Mouse (Mus musculus): ENCODE measurements around the gene Ythdc1. TPM values are rescaled to one million over a fixed set of nuclear protein-coding genes. Genes with fewer than 3 reads are reported as not detected.
"Not testable (repeated sequence)": the region's sequence is repeated elsewhere in the genome, so short reads cannot be mapped to it uniquely, and the experiment has no call there.

Gene Ythdc1
- polyA plus RNA-seq, 1 experiment, result 15.0 TPM

DNA sequence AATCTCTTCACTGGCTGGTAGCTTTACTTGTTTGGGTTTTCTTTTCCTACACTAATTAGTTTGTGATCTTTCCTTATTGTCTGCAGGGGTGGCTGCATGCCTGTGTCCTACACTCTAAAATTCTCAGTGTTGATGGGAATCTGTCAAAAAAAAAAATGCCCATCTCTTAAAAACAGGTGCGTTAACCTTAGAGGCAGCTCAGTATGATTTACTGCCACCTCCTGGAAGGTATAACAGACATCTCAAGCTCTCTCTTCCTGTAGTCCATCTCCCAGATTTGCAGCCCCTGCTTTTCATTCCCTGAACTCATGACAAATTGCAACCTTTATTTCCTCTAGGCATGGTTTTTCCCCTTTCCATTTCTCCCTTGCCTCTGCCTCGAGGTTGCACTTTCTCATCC, 14.1 kb upstream of the Ythdc1 start:
- H3K79me2 ChIP-seq (ENCODE audit: control insufficient read depth, insufficient read depth), result no peaks in the 10 kb centered on the region
- H3K4me2 ChIP-seq (ENCODE audit: low read depth), result no peak overlapping the region
- no peak overlapping the region for H3K4me3 ChIP-seq
- no peaks in the 10 kb centered on the region for H3K27me3 ChIP-seq (ENCODE audit: control insufficient read depth, insufficient read depth, insufficient read length)
- no peak overlapping the region for H3ac ChIP-seq (ENCODE audit: control insufficient read depth, insufficient read length)
- no peak for TF ChIP-seq TCF3 (IDR thresholded peaks at IDR 0.05; ENCODE audit: insufficient read length, low read depth)
- no peak for TF ChIP-seq POLR2AphosphoS2 (IDR thresholded peaks at IDR 0.05; ENCODE audit: insufficient read length, low read depth)
- no peak for TF ChIP-seq MYOG (IDR thresholded peaks at IDR 0.05; ENCODE audit: control insufficient read depth in 1 of 3, insufficient read depth in 1 of 3, insufficient read length in 2 of 3, low read depth in 2 of 3)
- TF ChIP-seq CEBPB (IDR thresholded peaks at IDR 0.05; ENCODE audit: insufficient read depth, poor library complexity, severe bottlenecking), result no peak
- TF ChIP-seq MAX (IDR thresholded peaks at IDR 0.05; ENCODE audit: low read depth), result no peak
- TF ChIP-seq MYOD1 (IDR thresholded peaks at IDR 0.05; ENCODE audit: control insufficient read depth in 1 of 3, insufficient read length in 2 of 3, low read depth in 2 of 3), result no peak
- no peak for TF ChIP-seq USF1 (IDR thresholded peaks at IDR 0.05; ENCODE audit: low read depth)
- TF ChIP-seq REST (IDR thresholded peaks at IDR 0.05; ENCODE audit: insufficient read depth, insufficient read length), result no peak
- TF ChIP-seq E2F4 (IDR thresholded peaks at IDR 0.05; ENCODE audit: insufficient read depth), result no peak
- no peak for TF ChIP-seq TCF12 (IDR thresholded peaks at IDR 0.05; ENCODE audit: insufficient read depth, poor library complexity, severe bottlenecking)
- H3K36me3 ChIP-seq (ENCODE audit: control insufficient read depth, insufficient read depth), result no peaks in the 10 kb centered on the region

DNA sequence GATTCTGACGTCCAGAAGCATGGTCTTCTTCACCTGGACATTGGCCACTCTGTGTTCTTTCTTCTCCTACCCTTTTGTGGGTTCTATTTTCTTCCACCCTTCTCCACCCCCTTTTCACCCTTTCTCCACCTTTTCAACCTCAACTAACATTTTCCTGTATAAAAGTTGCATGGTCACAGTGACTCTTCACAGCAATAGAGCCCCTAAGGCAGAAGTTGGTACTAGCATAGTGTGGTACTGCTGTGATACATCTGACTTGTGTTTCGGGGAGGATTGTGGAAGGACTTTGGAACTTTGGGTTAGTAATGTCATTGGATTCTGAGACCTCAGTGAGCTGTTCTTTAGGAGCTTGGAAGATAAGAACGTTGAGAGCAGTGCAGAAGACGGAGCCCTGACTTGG, 11.8 kb upstream of the Ythdc1 start:
- Histone ChIP-seq H3K36me3 (ENCODE audit: control insufficient read depth, insufficient read depth) (no peaks in the 10 kb centered on the region), H3K4me2 (ENCODE audit: low read depth) (no peak overlapping the region), H3K79me2 (ENCODE audit: control insufficient read depth, insufficient read depth) (no peaks in the 10 kb centered on the region), H3ac (ENCODE audit: control insufficient read depth, insufficient read length) (no peak overlapping the region), H3K27me3 (ENCODE audit: control insufficient read depth, insufficient read depth, insufficient read length) (no peaks in the 10 kb centered on the region), H3K4me3 (no peak overlapping the region)
- TF ChIP-seq SRF (IDR thresholded peaks at IDR 0.05; ENCODE audit: control insufficient read depth, insufficient read length, low read depth) (no peak), POLR2A (IDR thresholded peaks at IDR 0.05; ENCODE audit: insufficient read length, low read depth) (no peak), MYOD1 (IDR thresholded peaks at IDR 0.05; ENCODE audit: control insufficient read depth in 1 of 3, insufficient read length in 2 of 3, low read depth in 2 of 3) (no peak), E2F4 (IDR thresholded peaks at IDR 0.05; ENCODE audit: insufficient read depth) (no peak), TCF12 (IDR thresholded peaks at IDR 0.05; ENCODE audit: insufficient read depth, poor library complexity, severe bottlenecking) (no peak), CEBPB (IDR thresholded peaks at IDR 0.05; ENCODE audit: insufficient read depth, poor library complexity, severe bottlenecking) (no peak), USF1 (IDR thresholded peaks at IDR 0.05; ENCODE audit: low read depth) (no peak), REST (IDR thresholded peaks at IDR 0.05; ENCODE audit: insufficient read depth, insufficient read length) (no peak), TCF3 (IDR thresholded peaks at IDR 0.05; ENCODE audit: insufficient read length, low read depth) (no peak), POLR2AphosphoS2 (IDR thresholded peaks at IDR 0.05; ENCODE audit: insufficient read length, low read depth) (no peak), MAX (IDR thresholded peaks at IDR 0.05; ENCODE audit: low read depth) (no peak), MYOG (IDR thresholded peaks at IDR 0.05; ENCODE audit: control insufficient read depth in 1 of 3, insufficient read depth in 1 of 3, insufficient read length in 2 of 3, low read depth in 2 of 3) (no peak)

DNA sequence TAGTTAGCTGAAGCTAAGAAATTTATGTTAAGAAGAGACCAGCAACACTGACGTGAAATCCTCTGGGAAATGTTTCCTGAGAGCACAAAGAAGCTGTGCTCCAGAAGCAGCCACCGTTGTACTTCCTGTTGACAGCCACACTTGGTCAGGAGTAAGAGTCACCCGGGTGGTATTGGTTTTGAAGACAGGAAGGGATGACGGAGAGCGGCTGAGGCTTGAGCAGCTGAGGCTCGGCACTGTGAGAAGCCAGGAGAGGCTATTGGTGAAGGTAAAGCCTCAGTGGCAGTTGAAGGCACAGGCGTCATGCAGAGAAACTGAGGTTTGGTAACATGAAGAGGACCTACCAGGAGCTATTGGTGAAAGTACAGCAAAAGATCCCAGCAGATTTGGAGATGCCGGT, 11.2 kb upstream of the Ythdc1 start:
- Histone ChIP-seq H3ac (ENCODE audit: control insufficient read depth, insufficient read length) (no peak overlapping the region), H3K4me3 (no peak overlapping the region), H3K4me2 (ENCODE audit: low read depth) (no peak overlapping the region), H3K36me3 (ENCODE audit: control insufficient read depth, insufficient read depth) (no peaks in the 10 kb centered on the region), H3K27me3 (ENCODE audit: control insufficient read depth, insufficient read depth, insufficient read length) (no peaks in the 10 kb centered on the region), H3K79me2 (ENCODE audit: control insufficient read depth, insufficient read depth) (no peaks in the 10 kb centered on the region)
- TF ChIP-seq MYOD1 (IDR thresholded peaks at IDR 0.05; ENCODE audit: control insufficient read depth in 1 of 3, insufficient read length in 2 of 3, low read depth in 2 of 3), result no peak
- TF ChIP-seq SRF (IDR thresholded peaks at IDR 0.05; ENCODE audit: control insufficient read depth, insufficient read length, low read depth), result no peak
- no peak for TF ChIP-seq USF1 (IDR thresholded peaks at IDR 0.05; ENCODE audit: low read depth)

DNA sequence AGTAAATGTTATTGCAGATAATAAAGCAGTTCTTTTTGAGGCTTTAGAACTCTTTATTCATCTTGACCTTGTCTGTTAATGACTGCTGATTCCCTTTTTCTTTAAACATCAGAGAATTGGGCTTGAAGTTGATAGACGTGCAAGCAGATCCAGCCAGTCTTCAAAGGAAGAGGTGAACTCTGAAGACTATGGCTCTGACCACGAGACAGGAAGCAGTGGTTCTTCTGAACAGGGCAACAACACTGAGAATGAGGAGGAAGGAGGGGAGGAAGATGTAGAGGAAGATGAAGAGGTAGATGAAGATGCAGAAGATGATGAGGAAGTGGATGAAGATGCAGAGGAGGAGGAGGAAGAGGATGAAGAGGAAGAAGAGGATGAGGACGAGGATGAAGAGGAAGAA, 12.8 kb downstream of the Ythdc1 start:
- H3ac ChIP-seq (ENCODE audit: control insufficient read depth, insufficient read length), result no peak overlapping the region
- no peak for TF ChIP-seq E2F4 (IDR thresholded peaks at IDR 0.05; ENCODE audit: insufficient read depth)
- no peak for TF ChIP-seq MYOG (IDR thresholded peaks at IDR 0.05; ENCODE audit: control insufficient read depth in 1 of 3, insufficient read depth in 1 of 3, insufficient read length in 2 of 3, low read depth in 2 of 3)
- TF ChIP-seq REST (IDR thresholded peaks at IDR 0.05; ENCODE audit: insufficient read depth, insufficient read length), result no peak
- TF ChIP-seq POLR2AphosphoS2 (IDR thresholded peaks at IDR 0.05; ENCODE audit: insufficient read length, low read depth), result no peak
- TF ChIP-seq SRF (IDR thresholded peaks at IDR 0.05; ENCODE audit: control insufficient read depth, insufficient read length, low read depth), result no peak
- no peak for TF ChIP-seq TCF3 (IDR thresholded peaks at IDR 0.05; ENCODE audit: insufficient read length, low read depth)
- no peak for TF ChIP-seq POLR2A (IDR thresholded peaks at IDR 0.05; ENCODE audit: insufficient read length, low read depth)
- no peak for TF ChIP-seq MYOD1 (IDR thresholded peaks at IDR 0.05; ENCODE audit: control insufficient read depth in 1 of 3, insufficient read length in 2 of 3, low read depth in 2 of 3)
- no peak for TF ChIP-seq USF1 (IDR thresholded peaks at IDR 0.05; ENCODE audit: low read depth)
- no peak for TF ChIP-seq TCF12 (IDR thresholded peaks at IDR 0.05; ENCODE audit: insufficient read depth, poor library complexity, severe bottlenecking)
- TF ChIP-seq MAX (IDR thresholded peaks at IDR 0.05; ENCODE audit: low read depth), result no peak
- TF ChIP-seq CEBPB (IDR thresholded peaks at IDR 0.05; ENCODE audit: insufficient read depth, poor library complexity, severe bottlenecking), result no peak
- no peaks in the 10 kb centered on the region for H3K27me3 ChIP-seq (ENCODE audit: control insufficient read depth, insufficient read depth, insufficient read length)
- H3K36me3 ChIP-seq (ENCODE audit: control insufficient read depth, insufficient read depth), result peaks cover 45% of the 10 kb centered on the region
- H3K79me2 ChIP-seq (ENCODE audit: control insufficient read depth, insufficient read depth), result peaks cover 34% of the 10 kb centered on the region
- no peak overlapping the region for H3K4me2 ChIP-seq (ENCODE audit: low read depth)
- no peak overlapping the region for H3K4me3 ChIP-seq

DNA sequence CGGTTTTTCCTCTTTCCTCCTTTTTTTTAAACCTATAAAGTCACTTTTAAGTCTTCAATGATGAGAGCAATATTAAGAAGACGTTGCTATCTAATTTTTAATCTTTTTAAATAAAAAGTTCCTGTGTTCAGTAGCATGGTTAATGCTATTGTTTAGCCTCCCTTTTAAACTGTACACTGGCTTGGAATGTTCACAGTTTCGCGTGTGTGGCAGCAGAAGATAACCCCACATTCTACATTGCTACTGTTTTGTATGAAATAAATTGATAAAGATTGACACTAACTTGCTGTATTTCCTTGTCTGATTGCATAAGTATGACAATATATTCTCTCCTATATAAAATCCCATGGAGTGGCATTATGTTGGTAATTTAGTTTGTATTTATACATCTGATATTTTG, 32.4 kb downstream of the Ythdc1 start:
- not testable (repeated sequence) for H3K4me3 ChIP-seq; H3ac ChIP-seq (ENCODE audit: control insufficient read depth, insufficient read length); H3K27me3 ChIP-seq (ENCODE audit: control insufficient read depth, insufficient read depth, insufficient read length); H3K4me2 ChIP-seq (ENCODE audit: low read depth); H3K79me2 ChIP-seq (ENCODE audit: control insufficient read depth, insufficient read depth)
- peaks cover 46% of the 10 kb centered on the region for H3K36me3 ChIP-seq (ENCODE audit: control insufficient read depth, insufficient read depth)
